Mouse (Mus musculus) liver, adult 2 months (tissue): ENCODE data around the gene Ccdc113. TPM values are rescaled to one million over a fixed set of nuclear protein-coding genes. Genes with fewer than 3 reads are reported as not detected.

Experiments
- DNase-seq: peaks from one replicate; pipeline ENCODE4 v3.0.0-alpha.2; 2011; ENCODE audit warnings: low read depth, low spot score; ENCODE audit errors: extremely low read depth
- H3K27ac ChIP-seq: fragments of 200-500 bp; replicated peaks from 2 replicates; pipeline ENCODE4 v1.5.1; 2012; ENCODE audit warnings: low read depth, mild to moderate bottlenecking, control low read depth, inconsistent platforms, low read length; ENCODE audit not compliant: insufficient read depth
- H3K27me3 ChIP-seq: fragments of 200-500 bp; 2 replicates; pipeline ENCODE4 v1.6.1; 2012; ENCODE audit warnings: mild to moderate bottlenecking, moderate library complexity, low read length, inconsistent platforms; ENCODE audit not compliant: control insufficient read depth, insufficient read depth
- H3K36me3 ChIP-seq: fragments of 200-500 bp; 2 replicates; pipeline ENCODE4 v1.6.1; 2012; ENCODE audit warnings: low read length, inconsistent platforms; ENCODE audit not compliant: control insufficient read depth, insufficient read depth
- H3K4me1 ChIP-seq: fragments of 200-500 bp; 2 replicates; pipeline ENCODE4 v1.6.1; 2011; ENCODE audit warnings: low read length; ENCODE audit not compliant: control insufficient read depth, insufficient read depth
- H3K4me3 ChIP-seq: fragments of 200-500 bp; 2 replicates; pipeline ENCODE4 v1.5.1; 2011; ENCODE audit warnings: low read depth, mild to moderate bottlenecking, control low read depth, low read length, moderate library complexity; ENCODE audit not compliant: insufficient read depth
- H3K79me2 ChIP-seq: fragments of 200-500 bp; 2 replicates; pipeline ENCODE4 v1.6.1; 2012; ENCODE audit warnings: inconsistent platforms, mild to moderate bottlenecking, low read length, moderate library complexity; ENCODE audit not compliant: control insufficient read depth, insufficient read depth
- H3K9ac ChIP-seq: fragments of 200-500 bp; 2 replicates; pipeline ENCODE4 v1.6.1; 2012; ENCODE audit warnings: low read depth, mild to moderate bottlenecking, control low read depth, inconsistent platforms, low read length
- CTCF ChIP-seq: fragments of 200-500 bp; IDR thresholded peaks from 2 replicates; pipeline ENCODE4 v1.5.1; 2011; ENCODE audit warnings: low read depth, low read length, control low read depth
- POLR2A ChIP-seq: fragments of 200-500 bp; IDR thresholded peaks from 2 replicates; pipeline ENCODE4 v1.6.1; 2011; ENCODE audit warnings: low read length, control low read depth; ENCODE audit not compliant: insufficient read depth; ENCODE audit errors: extremely low read depth
- WGBS: fragments of 180-500 bp; shearing (Covaris S2); methylation state at CpG from one replicate; pipeline ENCODE4 v1.1.7; 2018; 5-methylcytosine and 5-hydroxymethylcytosine counted together
- polyA plus RNA-seq: library from polyadenylated mRNA; depleted of rRNA; stranded (reverse); fragments of >200 nt; gene quantifications from 2 replicates; pipeline ENCODE4 v1.2.3, GENCODE M21; 2012
- total RNA-seq: library from RNA; depleted of rRNA; stranded (reverse); fragments of >200 nt; gene quantifications from 2 replicates; pipeline ENCODE4 v1.2.3, GENCODE M21; 2014

Gene Ccdc113
- total and polyA plus RNA-seq, 2 experiments = not detected

GRCm38 (mm10) chr8:95589282-95589681 is 55.4 kb downstream of the Ccdc113 start:
- no peaks in the 10 kb centered on the region; the same call in 1 of the 2 replicates for H3K27me3 ChIP-seq
- DNase-seq = no peak
- H3K9ac ChIP-seq = no peak overlapping the region
- H3K4me3 ChIP-seq = no peak overlapping the region
- H3K36me3 ChIP-seq = no peaks in the 10 kb centered on the region
- 68% methylated on average over 10 of the region's 10 CpGs for WGBS
- TF ChIP-seq POLR2A (no peak), CTCF (no peak)
- no peaks in the 10 kb centered on the region for H3K4me1 ChIP-seq
- no peak overlapping the region for H3K27ac ChIP-seq
- no peaks in the 10 kb centered on the region for H3K79me2 ChIP-seq

DNA sequence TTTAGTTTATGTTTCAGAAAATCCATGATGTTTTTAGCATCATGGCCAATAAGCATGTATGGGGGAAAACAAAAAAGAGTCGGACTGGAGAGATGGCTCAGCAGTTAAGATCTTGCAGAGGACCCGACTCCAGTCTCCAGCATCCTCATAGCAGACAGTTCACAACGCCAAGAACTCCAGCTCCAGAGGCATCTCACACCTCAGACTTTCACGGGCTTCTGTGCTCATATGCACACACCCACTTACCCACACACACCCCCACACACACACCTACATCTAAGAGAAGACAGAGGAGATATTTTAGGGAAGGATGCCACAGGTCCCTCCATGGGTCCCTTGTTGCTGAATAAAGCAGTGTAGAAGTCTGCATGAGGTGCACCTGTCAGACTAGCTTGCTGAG is 56.7 kb downstream of the Ccdc113 start:
- Histone ChIP-seq H3K27me3 (no peaks in the 10 kb centered on the region; the same call in 1 of the 2 replicates), H3K4me1 (no peaks in the 10 kb centered on the region), H3K36me3 (no peaks in the 10 kb centered on the region), H3K9ac (no peak overlapping the region), H3K79me2 (no peaks in the 10 kb centered on the region), H3K4me3 (no peak overlapping the region), H3K27ac (no peak overlapping the region)
- no peak for DNase-seq
- 73% methylated on average over 4 of the region's 4 CpGs for WGBS
- no peak for TF ChIP-seq POLR2A
- no peak for TF ChIP-seq CTCF

GRCm38 (mm10) chr8:95592131-95592780 is 58.4 kb downstream of the Ccdc113 start:
- no peaks in the 10 kb centered on the region for H3K4me1 ChIP-seq
- H3K79me2 ChIP-seq = no peaks in the 10 kb centered on the region
- TF ChIP-seq CTCF (no peak), POLR2A (no peak)
- no peak overlapping the region for H3K9ac ChIP-seq
- WGBS = 83% methylated on average over 12 of the region's 12 CpGs
- H3K36me3 ChIP-seq = no peaks in the 10 kb centered on the region
- DNase-seq = no peak
- no peaks in the 10 kb centered on the region; the same call in 1 of the 2 replicates for H3K27me3 ChIP-seq
- no peak overlapping the region for H3K27ac ChIP-seq
- H3K4me3 ChIP-seq = no peak overlapping the region

- no peak overlapping the region for H3K27ac ChIP-seq
- no peak overlapping the region for H3K4me3 ChIP-seq
- TF ChIP-seq POLR2A = no peak
- TF ChIP-seq CTCF = no peak
- no peak for DNase-seq
- H3K9ac ChIP-seq = no peak overlapping the region
- H3K36me3 ChIP-seq = no peaks in the 10 kb centered on the region
- H3K79me2 ChIP-seq = no peaks in the 10 kb centered on the region
- 92% methylated on average over 7 of the region's 7 CpGs for WGBS
- H3K27me3 ChIP-seq = no peaks in the 10 kb centered on the region; the same call in 1 of the 2 replicates
- H3K4me1 ChIP-seq = no peaks in the 10 kb centered on the region
Measured at GRCm38 (mm10) chr8:95593439-95594393, 59.8 kb downstream of the Ccdc113 start.

- TF ChIP-seq POLR2A (no peak), CTCF (no peak)
- Histone ChIP-seq H3K27me3 (no peaks in the 10 kb centered on the region; the same call in 1 of the 2 replicates), H3K4me3 (no peak overlapping the region), H3K9ac (no peak overlapping the region), H3K79me2 (no peaks in the 10 kb centered on the region), H3K36me3 (no peaks in the 10 kb centered on the region), H3K4me1 (no peaks in the 10 kb centered on the region), H3K27ac (no peak overlapping the region)
- DNase-seq = no peak
- 83% methylated on average over 14 of the region's 14 CpGs for WGBS
Measured at GRCm38 (mm10) chr8:95595131-95595530, 61.2 kb downstream of the Ccdc113 start.

DNA sequence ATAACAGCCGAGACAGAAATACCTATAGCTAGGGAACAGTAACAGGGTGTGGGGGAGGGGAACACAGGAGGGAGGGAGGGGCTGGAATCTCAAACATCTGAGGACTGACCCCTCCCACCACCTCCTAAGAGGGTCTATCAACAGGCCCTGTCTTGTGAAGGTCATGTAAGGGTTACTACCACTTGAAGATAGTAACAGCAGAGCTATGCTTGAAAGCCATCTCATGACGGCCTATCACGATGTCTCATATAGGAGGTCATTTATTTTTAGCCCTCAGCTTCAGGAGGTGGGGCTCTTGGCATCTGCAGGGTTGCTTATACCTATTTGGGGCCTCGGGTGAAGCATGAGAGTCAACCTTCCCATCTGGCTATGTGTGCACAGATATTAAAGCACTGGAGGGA is 63.0 kb downstream of the Ccdc113 start:
- H3K79me2 ChIP-seq = no peaks in the 10 kb centered on the region
- H3K27me3 ChIP-seq = no peaks in the 10 kb centered on the region; the same call in 1 of the 2 replicates
- no peak overlapping the region for H3K27ac ChIP-seq
- TF ChIP-seq CTCF (no peak), POLR2A (no peak)
- no peak for DNase-seq
- no peak overlapping the region for H3K9ac ChIP-seq
- no peaks in the 10 kb centered on the region for H3K4me1 ChIP-seq
- no peak overlapping the region for H3K4me3 ChIP-seq
- WGBS = 57% methylated on average over 4 of the region's 4 CpGs
- no peaks in the 10 kb centered on the region for H3K36me3 ChIP-seq
